Mouse (Mus musculus): ENCODE measurements around the gene Btbd16.

The Btbd16 gene

GRCm38 (mm10) chr7:130865613-130866591 lies 92.0 kb downstream of the Btbd16 start, which contains the start of gene Plekha1:
TSS of gene Plekha1 (plus strand) at chr7:130865756.
- peak; percentile 98 for DNase-seq

- DNase-seq, result no peak
Measured at GRCm38 (mm10) chr7:130866640-130867039, 92.8 kb downstream of the Btbd16 start.

- no peak for DNase-seq
Measured at GRCm38 (mm10) chr7:130867256-130867655, 93.4 kb downstream of the Btbd16 start.
